In genomic region chr2:110133356-110134115, GRCm38 (mm10) we compare ENCODE assay signal across 16 mouse cellular contexts.
DNase-seq lines count a peak whose midpoint lies in the region; ATAC-seq and TF ChIP-seq lines count a peak whose summit lies in the region.
"Had no signal": no experiment of that assay in that cellular context is flagged by ENCODE, and none has a peak within 500 bp of the region (broad histone marks: within the 10 kb centered on the region; RNA-seq: fewer than 3 reads in every experiment).

No protein-coding gene starts in this region.

- peak; percentile 12 for DNase-seq in gastrocnemius, postnatal 25 days
- DNase-seq in gastrocnemius, postnatal 4 days (ENCODE audit: low spot score in 2 of 2): no peak
- DNase-seq in 3T3-L1 (ENCODE audit: low read depth, low spot score): peak; percentile 83
- no peak for DNase-seq in hindbrain, postnatal 0 days (ENCODE audit: low spot score)
- no peak for DNase-seq in natural killer cell, adult 2 months (ENCODE audit: low spot score in 2 of 2)
- DNase-seq: cerebellum, adult 8-10 months; gastrocnemius, postnatal 10 days; layer of hippocampus, postnatal 36 days; liver, postnatal 0 days; lung, postnatal 10 days; thymus, postnatal 4 days had no signal

- peak overlapping the region; percentile 65 for H3K27ac ChIP-seq in kidney, embryonic 14.5 days (ENCODE audit: low read depth, low read length)
- H3K27ac ChIP-seq in limb, embryonic 15.5 days: 0 out of 2 replicates have a peak overlapping the region, but pooled peaks have one; percentile 27
- H3K27ac ChIP-seq in hindbrain, postnatal 0 days: no peak overlapping the region
- H3K27ac ChIP-seq: midbrain, embryonic 13.5 days; neural tube, embryonic 13.5 days had no signal

- H3K4me2 ChIP-seq in kidney, embryonic 14.5 days (replicated peaks; ENCODE audit: low read depth, low read length): no peak overlapping the region
- H3K4me2 ChIP-seq in limb, embryonic 15.5 days: no peak overlapping the region
- H3K4me2 ChIP-seq in hindbrain, postnatal 0 days (ENCODE audit: low read depth, low read length): no peak overlapping the region
- H3K4me2 ChIP-seq: midbrain, embryonic 13.5 days; neural tube, embryonic 13.5 days had no signal

- no peaks in the 10 kb centered on the region for H3K27me3 ChIP-seq in kidney, embryonic 14.5 days (ENCODE audit: control insufficient read depth, insufficient read depth, low read length)
- no peaks in the 10 kb centered on the region for H3K27me3 ChIP-seq in limb, embryonic 15.5 days
- no peaks in the 10 kb centered on the region for H3K27me3 ChIP-seq in hindbrain, postnatal 0 days (ENCODE audit: insufficient read depth, low read length)
- H3K27me3 ChIP-seq: midbrain, embryonic 13.5 days; neural tube, embryonic 13.5 days had no signal

- H3K9me3 ChIP-seq in kidney, embryonic 14.5 days (ENCODE audit: control insufficient read depth, low read length): no peaks in the 10 kb centered on the region
- H3K9me3 ChIP-seq in limb, embryonic 15.5 days: no peaks in the 10 kb centered on the region
- H3K9me3 ChIP-seq in hindbrain, postnatal 0 days (ENCODE audit: low read length): no peaks in the 10 kb centered on the region
- H3K9me3 ChIP-seq: midbrain, embryonic 13.5 days; neural tube, embryonic 13.5 days had no signal

- WGBS in kidney, embryonic 14.5 days: 75% methylated on average over 3 of the region's 3 CpGs
- WGBS in limb, embryonic 15.5 days: 65% methylated on average over 3 of the region's 3 CpGs
- WGBS in hindbrain, postnatal 0 days: 78% methylated on average over 3 of the region's 3 CpGs

- H3K36me3 ChIP-seq in kidney, embryonic 14.5 days (ENCODE audit: control insufficient read depth, insufficient read depth, low read length): no peaks in the 10 kb centered on the region
- H3K36me3 ChIP-seq in limb, embryonic 15.5 days: no peaks in the 10 kb centered on the region
- no peaks in the 10 kb centered on the region for H3K36me3 ChIP-seq in hindbrain, postnatal 0 days (ENCODE audit: insufficient read depth, low read length)
- H3K36me3 ChIP-seq: midbrain, embryonic 13.5 days; neural tube, embryonic 13.5 days had no signal

- no peak overlapping the region for H3K4me3 ChIP-seq in kidney, embryonic 14.5 days (ENCODE audit: low read length)
- H3K4me3 ChIP-seq in limb, embryonic 15.5 days: no peak overlapping the region
- no peak overlapping the region for H3K4me3 ChIP-seq in hindbrain, postnatal 0 days (ENCODE audit: low read length)
- H3K4me3 ChIP-seq: midbrain, embryonic 13.5 days; neural tube, embryonic 13.5 days had no signal

- H3K4me1 ChIP-seq in kidney, embryonic 14.5 days (ENCODE audit: control insufficient read depth, insufficient read depth, low read length): peaks cover 4% of the 10 kb centered on the region; the same call in 1 of the 2 replicates
- H3K4me1 ChIP-seq in limb, embryonic 15.5 days: peaks cover 14% of the 10 kb centered on the region
- H3K4me1 ChIP-seq in hindbrain, postnatal 0 days (ENCODE audit: insufficient read depth, low read length): no peaks in the 10 kb centered on the region
- H3K4me1 ChIP-seq: midbrain, embryonic 13.5 days; neural tube, embryonic 13.5 days had no signal

- ATAC-seq in kidney, embryonic 14.5 days (ENCODE audit: low FRiP score, low TSS enrichment): no peak
- ATAC-seq in limb, embryonic 15.5 days (ENCODE audit: insufficient number of reproducible peaks, low FRiP score, low TSS enrichment, low read depth): no peak
- ATAC-seq in hindbrain, postnatal 0 days: no peak
- ATAC-seq: inflammation-experienced regulatory T-cells, adult 6 months; liver, postnatal 0 days; midbrain, embryonic 13.5 days had no signal

- 0 out of 2 replicates have a peak overlapping the region, but pooled peaks have one; percentile 12 for H3K9ac ChIP-seq in kidney, embryonic 14.5 days (ENCODE audit: low read depth, low read length)
- no peak overlapping the region for H3K9ac ChIP-seq in limb, embryonic 15.5 days
- H3K9ac ChIP-seq in hindbrain, postnatal 0 days (replicated peaks; ENCODE audit: low read length): no peak overlapping the region
- H3K9ac ChIP-seq: liver, postnatal 0 days; midbrain, embryonic 13.5 days; neural tube, embryonic 13.5 days had no signal

- no peak for TF ChIP-seq CTCF in hindbrain, postnatal 0 days (IDR thresholded peaks at IDR 0.05; ENCODE audit: low read depth)

Comparison
In these comparisons a context has a peak if more than half of its experiments do, and no peak if none do; other contexts are left out.
1. DNase-seq: peak in gastrocnemius, postnatal 25 days (single experiment) and 3T3-L1 (single experiment); none in gastrocnemius, postnatal 4 days (0 of 2), hindbrain, postnatal 0 days (single experiment) and natural killer cell, adult 2 months (0 of 2).